Mouse (Mus musculus) forebrain, embryonic 13.5 days (tissue): ENCODE data around the gene Tox2. TPM values are rescaled to one million over a fixed set of nuclear protein-coding genes. Genes with fewer than 3 reads are reported as not detected.

Experiments used
- ATAC-seq: fragments of 200-750 bp; cut with Nextera tagmentation; 2 replicates; pipeline ENCODE4 v1.8.0; 2017
- H3K27ac ChIP-seq: fragments of 300-500 bp; sonication (generic); 2 replicates; pipeline ENCODE4 v1.5.1; 2015; ENCODE audit warnings: inconsistent platforms, mild to moderate bottlenecking, moderate library complexity
- H3K27me3 ChIP-seq: fragments of 300-500 bp; sonication (generic); 2 replicates; pipeline ENCODE4 v1.6.1; 2015; ENCODE audit warnings: mild to moderate bottlenecking, inconsistent platforms
- H3K36me3 ChIP-seq: fragments of 300-500 bp; sonication (generic); 2 replicates; pipeline ENCODE4 v1.6.1; 2015; ENCODE audit warnings: mild to moderate bottlenecking, inconsistent platforms; ENCODE audit not compliant: poor library complexity, severe bottlenecking
- H3K4me1 ChIP-seq: fragments of 300-500 bp; sonication (generic); 2 replicates; pipeline ENCODE4 v1.6.1; 2015; ENCODE audit warnings: inconsistent platforms
- H3K4me2 ChIP-seq: fragments of 300-500 bp; sonication (generic); 2 replicates; pipeline ENCODE4 v1.6.1; 2015; ENCODE audit warnings: inconsistent platforms, mild to moderate bottlenecking, moderate library complexity
- H3K4me3 ChIP-seq: fragments of 300-500 bp; sonication (generic); 2 replicates; pipeline ENCODE4 v1.5.1; 2015; ENCODE audit warnings: mild to moderate bottlenecking, inconsistent platforms
- H3K9ac ChIP-seq: fragments of 300-500 bp; sonication (generic); 2 replicates; pipeline ENCODE4 v1.6.1; 2015; ENCODE audit warnings: mild to moderate bottlenecking, inconsistent platforms
- H3K9me3 ChIP-seq: fragments of 300-500 bp; sonication (generic); replicated peaks from 2 replicates; pipeline ENCODE4 v1.6.1; 2016; ENCODE audit warnings: inconsistent platforms
- WGBS: fragments of 180-500 bp; shearing (Covaris S2); methylation state at CpG from one replicate; pipeline ENCODE4 v1.1.7; 2015; 5-methylcytosine and 5-hydroxymethylcytosine counted together
- polyA plus RNA-seq: library from polyadenylated mRNA; unstranded; fragments of >200 nt; fragmentation: Nextera tagmentation; extraction: Ambion mirVana; gene quantifications from 2 replicates; pipeline ENCODE4 v1.2.1, GENCODE M21; 2015

Tox2 gene
- polyA plus RNA-seq, 1 experiment from 2014 or later = 17.9 TPM

DNA sequence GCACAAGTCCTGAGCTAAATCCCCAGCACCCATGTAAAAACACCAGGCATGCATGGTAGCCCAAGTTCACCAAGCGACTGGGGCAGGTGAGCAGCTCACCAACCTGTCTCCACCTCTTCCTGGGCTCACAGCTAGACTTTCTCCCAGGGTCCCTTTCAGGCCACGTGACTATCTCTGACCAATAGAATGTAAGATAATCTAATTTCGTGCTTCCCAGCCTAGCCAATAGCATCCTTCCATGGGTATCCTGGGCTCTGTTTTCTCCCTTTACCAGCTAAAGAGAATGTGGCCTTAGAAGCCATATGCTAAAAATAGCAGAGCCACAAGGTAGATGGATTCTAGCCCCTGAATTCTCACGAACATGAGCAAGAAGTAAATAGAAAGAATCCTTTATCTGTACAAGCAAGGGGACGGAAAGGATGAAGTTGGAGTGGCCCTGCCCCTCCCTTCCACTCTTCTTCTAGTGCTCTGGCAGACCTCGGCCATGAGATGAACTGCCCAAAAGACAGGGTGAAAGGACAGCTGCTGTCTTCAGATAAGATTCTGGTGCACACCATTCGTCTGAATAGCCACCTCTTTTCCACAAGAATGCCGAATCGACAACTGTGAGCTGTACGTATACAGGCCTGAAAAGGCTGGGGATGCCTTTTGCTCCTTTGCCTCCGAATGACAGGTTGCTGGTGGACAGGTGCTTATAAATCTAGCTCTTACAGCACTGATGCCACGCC is 153.4 kb downstream of the Tox2 start:
- Histone ChIP-seq H3K4me1 (no peaks in the 10 kb centered on the region), H3K27ac (no peak overlapping the region), H3K27me3 (no peaks in the 10 kb centered on the region), H3K9me3 (no peaks in the 10 kb centered on the region), H3K9ac (no peak overlapping the region), H3K4me2 (no peak overlapping the region), H3K36me3 (no peaks in the 10 kb centered on the region), H3K4me3 (no peak overlapping the region)
- no peak for ATAC-seq
- 89% methylated on average over 12 of the region's 12 CpGs for WGBS

- no peaks in the 10 kb centered on the region for H3K27me3 ChIP-seq
- H3K4me3 ChIP-seq = no peak overlapping the region
- no peaks in the 10 kb centered on the region for H3K9me3 ChIP-seq
- WGBS = 83% methylated on average over 5 of the region's 5 CpGs
- H3K27ac ChIP-seq = no peak overlapping the region
- no peaks in the 10 kb centered on the region for H3K4me1 ChIP-seq
- no peak for ATAC-seq
- no peaks in the 10 kb centered on the region for H3K36me3 ChIP-seq
- H3K4me2 ChIP-seq = no peak overlapping the region
- no peak overlapping the region for H3K9ac ChIP-seq
Observed at GRCm38 (mm10) chr2:163358662-163359061, 155.7 kb downstream of the Tox2 start.

GRCm38 (mm10) chr2:163359253-163359652 is 156.3 kb downstream of the Tox2 start:
- 70% methylated on average over 2 of the region's 2 CpGs for WGBS
- no peak for ATAC-seq
- Histone ChIP-seq H3K9ac (no peak overlapping the region), H3K4me3 (no peak overlapping the region), H3K4me1 (no peaks in the 10 kb centered on the region), H3K9me3 (no peaks in the 10 kb centered on the region), H3K4me2 (no peak overlapping the region), H3K36me3 (no peaks in the 10 kb centered on the region), H3K27ac (no peak overlapping the region), H3K27me3 (no peaks in the 10 kb centered on the region)

DNA sequence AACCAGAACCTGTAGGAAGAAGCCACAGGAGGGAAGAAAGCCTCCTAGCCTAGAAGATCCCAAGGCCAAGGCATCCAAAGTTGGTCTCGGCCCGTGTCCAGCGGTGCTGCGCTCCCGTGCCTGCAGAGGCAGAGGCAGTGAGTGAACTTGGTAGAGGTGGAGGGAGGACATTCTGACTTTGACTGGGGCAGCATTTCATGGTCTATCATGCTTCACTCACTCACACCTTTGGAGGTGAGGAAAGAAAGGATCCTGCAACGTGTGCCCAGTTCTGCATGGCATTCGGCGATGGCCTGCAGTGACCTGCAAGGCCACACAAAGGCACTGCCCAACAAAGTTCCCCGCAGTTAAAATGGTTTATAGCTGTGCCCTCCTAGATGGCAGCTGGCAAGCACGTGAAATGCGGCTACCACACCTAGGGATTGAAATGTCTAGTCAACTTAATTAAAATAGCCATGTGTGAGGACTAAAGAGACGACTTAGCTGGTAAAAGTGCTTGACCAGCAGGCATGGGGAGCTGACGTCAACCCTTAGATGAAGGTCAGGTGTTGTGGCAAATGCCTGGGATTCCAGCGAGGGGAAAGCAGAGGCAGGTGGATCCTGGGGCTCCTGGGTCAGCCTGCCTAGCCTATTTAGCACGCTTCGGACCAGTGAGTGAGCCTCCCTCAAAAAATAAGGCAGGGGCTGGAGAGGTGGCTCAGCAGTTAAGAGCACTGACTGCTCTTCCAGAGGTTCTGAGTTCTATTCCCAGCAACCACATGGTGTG is 158.1 kb downstream of the Tox2 start:
- no peaks in the 10 kb centered on the region for H3K4me1 ChIP-seq
- no peaks in the 10 kb centered on the region for H3K27me3 ChIP-seq
- no peaks in the 10 kb centered on the region for H3K36me3 ChIP-seq
- H3K4me3 ChIP-seq = no peak overlapping the region
- H3K4me2 ChIP-seq = no peak overlapping the region
- no peaks in the 10 kb centered on the region for H3K9me3 ChIP-seq
- no peak overlapping the region for H3K27ac ChIP-seq
- H3K9ac ChIP-seq = no peak overlapping the region
- ATAC-seq = no peak
- WGBS = 84% methylated on average over 16 of the region's 16 CpGs

DNA sequence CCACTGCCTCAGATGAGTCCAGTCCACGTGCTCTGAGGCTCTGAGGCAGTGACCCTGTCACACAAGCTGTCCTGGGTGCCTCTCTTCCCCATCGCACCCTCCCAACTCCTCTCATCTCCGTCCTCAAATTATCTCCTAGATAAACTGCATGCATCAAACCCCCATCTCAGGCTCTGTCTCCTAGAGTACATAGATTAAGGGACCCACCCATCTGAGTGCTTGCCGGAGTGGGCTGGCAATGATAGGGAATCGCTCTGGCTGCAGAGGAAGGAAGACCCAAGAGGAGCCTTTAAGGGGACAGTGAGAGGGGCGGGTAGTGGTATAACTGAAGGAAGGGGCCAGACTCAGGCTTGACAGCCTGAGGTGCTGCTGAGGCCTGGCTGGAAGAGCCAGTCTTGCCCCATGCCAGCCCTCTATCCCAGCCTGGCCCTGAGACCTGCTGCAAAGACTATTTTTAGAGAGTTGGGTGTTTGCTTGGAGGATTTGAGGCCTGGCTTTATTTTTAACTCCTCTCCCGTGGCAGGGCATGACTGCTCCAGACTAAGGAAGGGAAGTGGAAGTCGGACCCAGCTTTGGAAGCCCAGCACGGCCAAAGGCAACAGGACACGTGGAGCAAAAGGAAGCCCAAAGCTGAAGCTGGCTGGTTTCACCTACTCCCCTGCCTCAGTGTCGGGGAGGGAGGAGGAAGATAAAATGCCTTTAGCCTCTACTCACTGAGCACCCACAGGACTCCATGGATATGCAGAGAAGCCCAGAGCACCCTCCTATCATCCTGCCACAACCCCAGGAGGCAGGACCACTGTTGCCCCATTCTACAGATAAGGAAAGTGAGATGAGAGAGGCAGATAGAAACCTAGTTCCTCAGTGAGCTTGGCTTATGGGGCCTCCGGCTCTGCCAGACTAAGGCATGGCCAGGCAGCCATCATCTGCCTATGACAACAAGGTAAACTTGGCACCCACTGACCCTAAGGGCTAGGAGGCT is 160.3 kb downstream of the Tox2 start:
- Histone ChIP-seq H3K4me3 (no peak overlapping the region), H3K27ac (no peak overlapping the region), H3K4me2 (no peak overlapping the region), H3K36me3 (no peaks in the 10 kb centered on the region), H3K9me3 (no peaks in the 10 kb centered on the region), H3K4me1 (no peaks in the 10 kb centered on the region), H3K27me3 (no peaks in the 10 kb centered on the region), H3K9ac (no peak overlapping the region)
- 83% methylated on average over 12 of the region's 12 CpGs for WGBS
- ATAC-seq = no peak

- H3K4me2 ChIP-seq = no peak overlapping the region
- WGBS = 81% methylated on average over 18 of the region's 18 CpGs
- H3K4me1 ChIP-seq = no peaks in the 10 kb centered on the region
- H3K9me3 ChIP-seq = no peaks in the 10 kb centered on the region
- H3K27ac ChIP-seq = no peak overlapping the region
- no peak overlapping the region for H3K4me3 ChIP-seq
- no peak for ATAC-seq
- H3K27me3 ChIP-seq = no peaks in the 10 kb centered on the region
- no peaks in the 10 kb centered on the region for H3K36me3 ChIP-seq
- H3K9ac ChIP-seq = no peak overlapping the region
Observed at GRCm38 (mm10) chr2:163364785-163365541, 162.0 kb downstream of the Tox2 start.

GRCm38 (mm10) chr2:163370175-163370574 is 167.2 kb downstream of the Tox2 start:
- no peaks in the 10 kb centered on the region for H3K9me3 ChIP-seq
- ATAC-seq = no peak
- H3K9ac ChIP-seq = no peak overlapping the region
- 58% methylated on average over 4 of the region's 4 CpGs for WGBS
- H3K36me3 ChIP-seq = no peaks in the 10 kb centered on the region
- peaks cover 11% of the 10 kb centered on the region for H3K27me3 ChIP-seq
- no peak overlapping the region for H3K4me2 ChIP-seq
- no peak overlapping the region for H3K27ac ChIP-seq
- no peak overlapping the region for H3K4me3 ChIP-seq
- H3K4me1 ChIP-seq = no peaks in the 10 kb centered on the region

DNA sequence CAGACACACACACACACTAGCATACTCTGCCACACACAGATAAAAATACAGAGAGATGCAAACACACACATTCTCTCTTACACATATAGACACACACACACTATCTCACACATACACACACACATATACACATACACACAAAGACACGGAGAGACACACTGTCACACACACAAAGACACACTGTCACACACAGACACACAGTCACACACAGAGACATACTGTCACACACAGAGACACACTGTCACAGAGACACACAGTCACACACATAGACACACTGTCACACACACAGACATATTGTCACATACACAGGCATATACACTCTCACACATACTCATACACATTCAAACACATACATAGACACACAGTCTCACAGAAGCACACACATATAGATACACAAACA is 169.7 kb downstream of the Tox2 start:
- Histone ChIP-seq H3K4me1 (no peaks in the 10 kb centered on the region), H3K9ac (no peak overlapping the region), H3K9me3 (0 out of 2 replicates have a peak, but pooled peaks cover 4% of the 10 kb centered on the region), H3K4me3 (no peak overlapping the region), H3K27ac (no peak overlapping the region), H3K36me3 (no peaks in the 10 kb centered on the region), H3K27me3 (peaks cover 36% of the 10 kb centered on the region), H3K4me2 (no peak overlapping the region)
- 85% methylated on average over 1 of the region's 1 CpGs for WGBS
- ATAC-seq = no peak

Other genes with a start within 250 kb of the Tox2 start
- not detected in 2 replicates for gene Sgk2, start 215.8 kb upstream of the Tox2 start, polyA plus RNA-seq
- 44.8 and 48.9 TPM in 2 replicates for gene Ift52, start 185.8 kb upstream of the Tox2 start, polyA plus RNA-seq
- gene Mybl2, start 148.4 kb upstream of the Tox2 start, polyA plus RNA-seq = 24.8 and 27.0 TPM in 2 replicates
- not detected in 2 replicates for gene Gtsf1l, start 115.3 kb upstream of the Tox2 start, polyA plus RNA-seq
- gene Jph2, start 194.9 kb downstream of the Tox2 start, polyA plus RNA-seq = 0.12 and 0.18 TPM in 2 replicates
- gene Oser1, start 221.6 kb downstream of the Tox2 start, polyA plus RNA-seq = 80.1 and 83.3 TPM in 2 replicates
- gene Gdap1l1, start 235.4 kb downstream of the Tox2 start, polyA plus RNA-seq = 79.5 and 82.0 TPM in 2 replicates